Mouse (Mus musculus): ENCODE results near the gene Ndufa11. TPM values are rescaled to one million over a fixed set of nuclear protein-coding genes. Genes with fewer than 3 reads are reported as not detected.

Ndufa11 gene
- polyA plus RNA-seq, 1 experiment from 2014 or later, result 471 TPM

DNA sequence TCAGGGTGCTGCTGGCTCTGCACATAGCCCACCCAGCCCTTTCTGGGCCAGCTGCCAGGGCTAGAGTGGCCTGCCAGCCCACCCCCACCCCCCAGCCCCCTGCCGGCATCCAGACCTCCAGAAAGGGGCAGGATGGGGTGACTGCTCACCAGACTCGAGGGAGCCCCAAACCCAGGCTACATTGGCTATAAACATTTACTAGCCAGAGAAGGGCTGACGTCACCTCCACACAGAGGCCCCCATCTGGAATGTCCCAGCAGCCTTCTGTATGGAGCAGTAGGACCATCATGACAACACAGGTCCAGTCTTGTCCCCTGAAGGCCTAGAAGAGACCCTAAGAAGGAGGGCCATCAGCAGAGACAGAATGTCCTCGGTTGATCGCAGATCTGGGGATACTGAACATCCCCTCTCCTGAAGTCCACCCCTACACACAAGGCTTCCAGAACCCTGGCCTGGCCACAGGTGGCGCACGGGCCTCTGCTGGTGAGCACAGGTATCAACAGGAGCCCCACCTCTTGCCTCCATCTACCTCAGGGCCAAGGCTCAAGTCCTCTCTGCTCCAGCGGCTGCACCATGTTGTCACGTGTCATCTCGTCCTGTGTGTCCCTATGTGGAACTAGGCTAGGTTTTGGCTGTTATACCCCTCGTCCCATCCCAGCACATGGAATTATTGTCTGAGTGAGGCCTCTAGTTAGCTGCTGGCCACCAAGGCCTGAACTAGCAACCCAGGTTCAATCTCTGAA is 6.0 kb downstream of the Ndufa11 start:
- Histone ChIP-seq H3K27ac (0 out of 2 replicates have a peak overlapping the region, but pooled peaks have one; percentile 72), H3K27me3 (no peaks in the 10 kb centered on the region), H3K9me3 (replicated peaks) (no peaks in the 10 kb centered on the region), H3K36me3 (peaks cover 45% of the 10 kb centered on the region), H3K4me1 (peaks cover 64% of the 10 kb centered on the region), H3K4me2 (no peak overlapping the region), H3K4me3 (replicated peaks) (no peak overlapping the region), H3K9ac (0 out of 2 replicates have a peak overlapping the region, but pooled peaks have one; percentile 14)
- 75% methylated on average over 11 of the region's 11 CpGs for WGBS
- ATAC-seq (replicated peaks; ENCODE audit: low FRiP score), result no peak

DNA sequence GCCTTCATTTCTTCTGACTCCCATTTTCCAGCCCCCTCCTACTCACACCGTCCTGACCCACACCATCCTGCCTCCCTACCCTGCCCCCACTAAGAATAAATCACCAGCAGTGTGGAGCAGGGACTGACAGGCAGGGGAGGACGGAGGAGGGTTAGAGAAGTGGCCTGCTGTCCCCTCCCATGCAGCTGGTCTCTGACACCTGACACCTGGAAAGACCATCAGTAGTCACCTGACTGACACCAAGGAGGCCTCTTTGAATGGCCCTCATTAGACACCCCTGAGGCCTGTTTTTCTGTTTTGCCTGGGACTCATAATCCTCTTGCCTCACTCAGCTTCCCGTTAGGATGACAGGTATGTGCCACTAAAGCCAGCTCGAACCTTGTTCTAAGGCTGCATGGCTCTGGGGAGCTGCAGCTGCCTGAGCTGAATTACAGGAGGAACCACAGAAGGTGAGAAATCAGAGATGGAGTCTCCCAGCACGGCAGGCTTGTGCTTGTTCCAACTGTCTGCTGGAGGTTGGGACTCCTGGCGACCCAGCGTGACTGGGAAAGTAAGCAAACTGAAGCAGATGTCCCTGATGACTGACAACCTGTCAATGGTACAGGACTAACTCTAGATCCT is 9.6 kb downstream of the Ndufa11 start:
- peaks cover 30% of the 10 kb centered on the region for H3K36me3 ChIP-seq
- H3K9ac ChIP-seq, result no peak overlapping the region
- peak overlapping the region; percentile 76 for H3K27ac ChIP-seq
- 5% methylated on average over 7 of the region's 7 CpGs for WGBS
- no peaks in the 10 kb centered on the region for H3K9me3 ChIP-seq (replicated peaks)
- H3K4me2 ChIP-seq, result peak overlapping the region; percentile 14; the same call in 1 of the 2 replicates
- H3K4me1 ChIP-seq, result peaks cover 47% of the 10 kb centered on the region
- peak; percentile 77 for ATAC-seq (replicated peaks; ENCODE audit: low FRiP score)
- no peak overlapping the region for H3K4me3 ChIP-seq (replicated peaks)
- no peaks in the 10 kb centered on the region for H3K27me3 ChIP-seq

DNA sequence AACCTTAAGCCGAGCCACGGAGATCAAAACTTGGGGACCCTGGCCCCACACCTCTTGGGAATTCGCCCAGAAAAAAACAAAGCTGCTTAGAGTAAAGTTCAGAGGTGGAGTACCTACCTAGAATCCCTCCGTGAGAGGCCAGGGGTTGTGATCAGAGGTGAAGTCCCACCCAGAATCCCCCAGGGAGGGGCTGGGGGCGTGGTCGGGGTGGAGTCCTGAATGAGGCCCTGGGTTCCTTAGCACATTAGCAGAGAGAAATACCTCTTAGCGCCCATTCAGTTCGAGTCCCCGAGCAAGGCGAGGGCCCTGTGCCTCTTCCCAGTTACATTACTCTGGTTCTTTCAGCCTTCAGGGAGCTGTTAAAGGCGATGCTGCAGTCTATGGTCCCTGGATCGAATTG is 10.1 kb downstream of the Ndufa11 start:
- no peak overlapping the region for H3K4me3 ChIP-seq (replicated peaks)
- no peak for ATAC-seq (replicated peaks; ENCODE audit: low FRiP score)
- peaks cover 41% of the 10 kb centered on the region for H3K4me1 ChIP-seq
- H3K9me3 ChIP-seq (replicated peaks), result no peaks in the 10 kb centered on the region
- no peaks in the 10 kb centered on the region for H3K27me3 ChIP-seq
- no peak overlapping the region for H3K9ac ChIP-seq
- H3K4me2 ChIP-seq, result peak overlapping the region; percentile 14; the same call in 1 of the 2 replicates
- H3K36me3 ChIP-seq, result peaks cover 25% of the 10 kb centered on the region
- H3K27ac ChIP-seq, result peak overlapping the region; percentile 76
- WGBS, result 10% methylated on average over 12 of the region's 12 CpGs

DNA sequence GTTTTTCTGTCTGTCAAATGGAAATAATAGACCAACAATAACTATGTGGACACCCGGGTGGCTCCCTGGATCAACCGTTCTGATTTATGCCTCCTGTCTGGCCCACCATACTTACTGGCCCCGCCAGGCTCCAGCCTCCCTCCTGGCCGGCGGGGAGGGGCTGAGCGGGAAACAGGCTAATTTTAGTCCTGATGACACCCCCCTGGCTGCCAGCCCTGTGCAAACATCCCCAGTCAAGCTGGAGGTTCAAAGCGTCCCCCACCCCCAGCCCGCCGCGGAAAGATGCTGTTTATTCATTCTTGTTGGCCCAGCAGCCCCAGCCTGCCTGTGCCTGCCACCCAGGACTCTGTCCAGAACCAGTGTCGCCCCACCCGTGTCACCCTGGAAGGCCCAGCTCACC is 10.6 kb downstream of the Ndufa11 start:
- H3K4me1 ChIP-seq, result peaks cover 37% of the 10 kb centered on the region
- no peak overlapping the region for H3K27ac ChIP-seq
- H3K4me2 ChIP-seq, result peak overlapping the region; percentile 15
- H3K9me3 ChIP-seq (replicated peaks), result no peaks in the 10 kb centered on the region
- H3K4me3 ChIP-seq (replicated peaks), result no peak overlapping the region
- peaks cover 20% of the 10 kb centered on the region for H3K36me3 ChIP-seq
- no peak overlapping the region for H3K9ac ChIP-seq
- WGBS, result 14% methylated on average over 12 of the region's 12 CpGs
- H3K27me3 ChIP-seq, result no peaks in the 10 kb centered on the region
- ATAC-seq (replicated peaks; ENCODE audit: low FRiP score), result no peak

DNA sequence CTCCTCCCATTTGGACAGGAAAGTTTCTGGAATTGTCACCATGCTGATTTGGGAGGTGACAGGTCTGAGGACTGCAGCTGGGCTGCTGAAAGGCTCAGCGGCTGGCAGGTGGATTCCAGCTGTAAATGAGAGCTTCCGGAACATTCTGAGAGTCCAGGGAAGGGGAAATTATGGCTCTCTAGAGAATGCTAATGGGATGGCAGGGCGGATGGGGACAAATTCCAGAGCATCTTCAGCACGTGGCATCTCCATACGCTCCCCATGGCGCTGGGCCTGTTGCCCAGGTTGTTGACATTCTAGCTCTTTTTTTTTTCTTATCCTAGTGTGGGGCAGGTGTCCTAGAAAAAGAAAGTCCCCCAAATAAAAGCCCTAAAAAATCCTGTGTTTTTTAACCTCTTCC is 11.6 kb downstream of the Ndufa11 start:
- H3K4me1 ChIP-seq, result peaks cover 31% of the 10 kb centered on the region
- H3K36me3 ChIP-seq, result peaks cover 10% of the 10 kb centered on the region
- H3K4me2 ChIP-seq, result no peak overlapping the region
- no peak overlapping the region for H3K27ac ChIP-seq
- ATAC-seq (replicated peaks; ENCODE audit: low FRiP score), result no peak
- WGBS, result 45% methylated on average over 6 of the region's 6 CpGs
- H3K27me3 ChIP-seq, result 0 out of 2 replicates have a peak, but pooled peaks cover 4% of the 10 kb centered on the region
- H3K4me3 ChIP-seq (replicated peaks), result no peak overlapping the region
- no peaks in the 10 kb centered on the region for H3K9me3 ChIP-seq (replicated peaks)
- no peak overlapping the region for H3K9ac ChIP-seq

DNA sequence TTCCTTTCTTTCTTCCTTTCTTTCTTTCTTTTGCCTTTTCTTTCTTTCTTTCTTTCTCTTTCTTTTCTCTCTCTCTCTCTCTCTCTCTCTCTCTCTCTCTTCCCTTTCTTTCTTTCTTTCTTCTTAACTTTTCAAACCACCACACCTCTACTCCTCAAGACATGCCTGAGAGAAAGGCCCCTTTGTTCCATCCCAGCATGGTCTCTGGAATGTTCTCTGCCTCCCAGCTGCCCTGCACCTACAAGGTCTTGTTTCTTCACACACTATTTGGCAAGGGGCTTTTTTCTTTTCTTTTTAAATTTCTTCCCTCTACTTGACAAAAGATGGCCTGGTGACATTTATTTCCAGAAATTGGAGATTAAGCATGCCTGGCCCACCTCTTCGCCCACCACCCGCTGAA is 12.1 kb downstream of the Ndufa11 start:
- no peak for ATAC-seq (replicated peaks; ENCODE audit: low FRiP score)
- Histone ChIP-seq H3K9ac (no peak overlapping the region), H3K27me3 (0 out of 2 replicates have a peak, but pooled peaks cover 4% of the 10 kb centered on the region), H3K4me2 (no peak overlapping the region), H3K4me3 (replicated peaks) (no peak overlapping the region), H3K36me3 (peaks cover 8% of the 10 kb centered on the region; the same call in 1 of the 2 replicates), H3K27ac (no peak overlapping the region), H3K9me3 (replicated peaks) (no peaks in the 10 kb centered on the region), H3K4me1 (peaks cover 31% of the 10 kb centered on the region)
- 76% methylated on average over 2 of the region's 2 CpGs for WGBS

DNA sequence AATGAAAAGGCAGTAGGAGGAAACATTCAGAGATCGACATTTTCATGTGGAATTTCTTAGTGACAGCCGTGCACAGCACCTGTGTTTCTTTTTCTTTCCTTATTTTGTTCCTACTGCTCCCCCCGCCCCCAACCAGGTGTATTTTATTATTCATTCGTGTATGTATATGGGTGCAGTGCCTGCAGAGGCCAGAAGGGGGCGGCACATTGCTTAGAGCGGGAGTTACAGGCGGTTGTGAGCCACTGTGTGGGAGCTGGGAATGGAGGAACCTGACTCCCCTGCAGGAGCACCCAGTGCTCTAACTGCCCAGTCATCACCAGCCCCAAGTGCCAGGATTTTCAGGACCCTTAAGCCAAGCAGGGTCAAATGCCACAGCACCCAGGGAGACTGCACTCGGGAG is 19.0 kb downstream of the Ndufa11 start:
- Histone ChIP-seq H3K27me3 (0 out of 2 replicates have a peak, but pooled peaks cover 4% of the 10 kb centered on the region), H3K4me1 (no peaks in the 10 kb centered on the region), H3K9me3 (replicated peaks) (no peaks in the 10 kb centered on the region), H3K27ac (no peak overlapping the region), H3K4me3 (replicated peaks) (no peak overlapping the region), H3K4me2 (no peak overlapping the region), H3K9ac (no peak overlapping the region), H3K36me3 (no peaks in the 10 kb centered on the region)
- ATAC-seq (replicated peaks; ENCODE audit: low FRiP score), result no peak
- 46% methylated on average over 8 of the region's 8 CpGs for WGBS

DNA sequence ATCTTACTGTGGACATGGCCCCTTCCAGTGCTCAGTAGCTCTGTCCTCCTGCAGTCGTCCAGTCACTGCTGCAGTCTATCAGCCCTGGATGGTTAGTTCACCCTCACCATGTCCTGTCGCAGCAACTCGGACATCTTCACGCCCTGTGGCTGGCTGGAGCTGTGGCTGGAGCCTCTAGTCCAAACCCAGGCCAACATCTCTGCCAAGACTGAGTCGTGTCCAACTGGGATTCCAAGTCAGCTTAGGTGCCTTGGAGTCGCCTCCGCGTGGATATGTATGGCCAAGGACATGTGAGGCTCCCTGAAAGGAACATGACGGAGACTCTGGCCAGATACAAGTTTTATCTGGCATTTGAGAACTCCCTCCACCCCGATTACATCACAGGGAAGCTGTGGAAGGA is 20.7 kb downstream of the Ndufa11 start:
- Histone ChIP-seq H3K4me1 (no peaks in the 10 kb centered on the region), H3K9me3 (replicated peaks) (no peaks in the 10 kb centered on the region), H3K27me3 (0 out of 2 replicates have a peak, but pooled peaks cover 4% of the 10 kb centered on the region), H3K4me3 (replicated peaks) (no peak overlapping the region), H3K27ac (no peak overlapping the region), H3K36me3 (no peaks in the 10 kb centered on the region), H3K4me2 (no peak overlapping the region), H3K9ac (no peak overlapping the region)
- WGBS, result 83% methylated on average over 10 of the region's 10 CpGs
- no peak for ATAC-seq (replicated peaks; ENCODE audit: low FRiP score)

DNA sequence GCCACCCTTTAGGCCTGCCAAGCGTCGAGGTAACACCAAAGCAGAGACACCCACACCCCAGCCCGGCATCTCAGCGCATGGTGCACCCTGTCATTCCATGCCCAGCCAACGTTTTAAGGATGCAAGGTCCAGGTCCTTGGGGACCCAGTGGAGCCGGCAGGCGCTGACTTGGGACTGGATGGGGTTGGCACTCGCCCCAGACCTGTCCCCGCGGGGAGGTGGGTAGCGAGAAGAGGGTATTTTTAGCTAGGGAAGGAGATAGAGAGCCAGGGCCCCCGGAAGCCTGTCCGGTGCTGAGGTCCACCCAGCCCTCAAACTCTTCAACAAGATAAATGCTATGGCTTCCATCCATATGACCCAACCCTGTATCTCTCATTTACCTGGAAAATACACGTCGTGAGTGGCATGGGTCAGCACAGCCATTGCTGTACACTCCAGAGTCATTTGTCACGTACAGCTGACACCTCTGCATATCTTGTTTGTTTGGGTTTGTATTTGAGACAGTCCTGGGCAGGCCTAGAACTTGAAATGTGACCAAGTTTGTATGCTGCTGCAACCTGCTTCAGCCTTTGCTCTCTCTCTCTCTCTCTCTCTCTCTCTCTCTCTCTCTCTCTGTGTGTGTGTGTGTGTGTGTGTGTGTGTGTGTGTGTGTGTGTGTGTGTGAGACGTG is 22.7 kb downstream of the Ndufa11 start:
- no peaks in the 10 kb centered on the region for H3K4me1 ChIP-seq
- H3K27ac ChIP-seq, result no peak overlapping the region
- H3K27me3 ChIP-seq, result no peaks in the 10 kb centered on the region
- H3K36me3 ChIP-seq, result no peaks in the 10 kb centered on the region
- no peak overlapping the region for H3K9ac ChIP-seq
- ATAC-seq (replicated peaks; ENCODE audit: low FRiP score), result no peak
- no peak overlapping the region for H3K4me3 ChIP-seq (replicated peaks)
- H3K4me2 ChIP-seq, result no peak overlapping the region
- WGBS, result 78% methylated on average over 17 of the region's 17 CpGs
- H3K9me3 ChIP-seq (replicated peaks), result no peaks in the 10 kb centered on the region

DNA sequence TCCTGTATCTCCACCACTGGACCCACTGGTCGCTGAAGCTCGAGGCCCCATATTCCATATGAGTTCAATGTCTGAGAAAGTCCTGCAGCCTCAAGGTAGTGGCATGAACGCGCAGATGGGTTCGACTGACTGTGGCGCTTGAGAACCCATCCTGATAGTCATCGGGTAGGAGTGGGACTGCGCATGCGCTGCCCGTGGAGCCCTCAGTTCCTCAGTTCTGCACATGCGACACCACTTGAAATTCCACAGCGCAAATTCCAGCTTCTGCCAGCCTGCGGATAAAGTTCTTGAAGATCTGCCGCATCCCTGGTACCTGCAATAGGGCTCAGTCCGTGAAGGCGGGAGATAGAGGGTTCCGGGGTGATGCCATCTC is 23.2 kb downstream of the Ndufa11 start:
- Histone ChIP-seq H3K27ac (no peak overlapping the region), H3K9me3 (replicated peaks) (no peaks in the 10 kb centered on the region), H3K4me1 (no peaks in the 10 kb centered on the region), H3K27me3 (no peaks in the 10 kb centered on the region), H3K4me3 (replicated peaks) (no peak overlapping the region), H3K36me3 (no peaks in the 10 kb centered on the region), H3K4me2 (no peak overlapping the region), H3K9ac (no peak overlapping the region)
- 79% methylated on average over 17 of the region's 17 CpGs for WGBS
- ATAC-seq (replicated peaks; ENCODE audit: low FRiP score), result no peak

DNA sequence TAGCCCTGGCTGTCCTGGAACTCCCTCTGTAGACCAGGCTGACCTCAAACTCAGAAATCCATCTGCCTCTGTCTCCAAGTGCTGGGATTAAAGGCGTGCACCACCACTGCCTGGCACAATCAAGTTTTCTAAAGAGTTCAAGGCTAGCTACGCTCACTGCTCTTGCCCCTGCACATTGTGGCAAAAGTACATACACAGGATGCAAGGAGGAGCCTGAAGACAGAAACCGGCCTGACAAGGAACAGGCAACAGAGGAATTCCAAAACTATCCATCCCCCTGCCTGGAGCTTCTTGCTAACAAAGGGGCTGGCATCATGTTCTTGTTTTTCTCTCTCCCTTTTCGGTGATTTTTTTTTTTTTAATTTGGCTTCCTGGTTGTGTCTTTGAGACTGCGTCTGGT is 26.6 kb downstream of the Ndufa11 start:
- 65% methylated on average over 5 of the region's 5 CpGs for WGBS
- no peak for ATAC-seq (replicated peaks; ENCODE audit: low FRiP score)

More for the DNA sequence above, 26.6 kb downstream of the Ndufa11 start:
- no peak overlapping the region for H3K9ac ChIP-seq
- H3K4me3 ChIP-seq (replicated peaks), result no peak overlapping the region
- H3K36me3 ChIP-seq, result no peaks in the 10 kb centered on the region
- no peak overlapping the region for H3K27ac ChIP-seq
- no peaks in the 10 kb centered on the region for H3K9me3 ChIP-seq (replicated peaks)
- no peaks in the 10 kb centered on the region for H3K4me1 ChIP-seq
- H3K27me3 ChIP-seq, result no peaks in the 10 kb centered on the region
- no peak overlapping the region for H3K4me2 ChIP-seq
